Mouse (Mus musculus): ENCODE results near the gene Tmem102. TPM values are rescaled to one million over a fixed set of nuclear protein-coding genes. Genes with fewer than 3 reads are reported as not detected.
A peak's percentile ranks its signal among the peaks of the same experiment; 100 is the strongest.

Tmem102 gene
- total RNA-seq (2015) (not detected in 2 replicates), total RNA-seq (2017) (not detected in 2 replicates)

DNA sequence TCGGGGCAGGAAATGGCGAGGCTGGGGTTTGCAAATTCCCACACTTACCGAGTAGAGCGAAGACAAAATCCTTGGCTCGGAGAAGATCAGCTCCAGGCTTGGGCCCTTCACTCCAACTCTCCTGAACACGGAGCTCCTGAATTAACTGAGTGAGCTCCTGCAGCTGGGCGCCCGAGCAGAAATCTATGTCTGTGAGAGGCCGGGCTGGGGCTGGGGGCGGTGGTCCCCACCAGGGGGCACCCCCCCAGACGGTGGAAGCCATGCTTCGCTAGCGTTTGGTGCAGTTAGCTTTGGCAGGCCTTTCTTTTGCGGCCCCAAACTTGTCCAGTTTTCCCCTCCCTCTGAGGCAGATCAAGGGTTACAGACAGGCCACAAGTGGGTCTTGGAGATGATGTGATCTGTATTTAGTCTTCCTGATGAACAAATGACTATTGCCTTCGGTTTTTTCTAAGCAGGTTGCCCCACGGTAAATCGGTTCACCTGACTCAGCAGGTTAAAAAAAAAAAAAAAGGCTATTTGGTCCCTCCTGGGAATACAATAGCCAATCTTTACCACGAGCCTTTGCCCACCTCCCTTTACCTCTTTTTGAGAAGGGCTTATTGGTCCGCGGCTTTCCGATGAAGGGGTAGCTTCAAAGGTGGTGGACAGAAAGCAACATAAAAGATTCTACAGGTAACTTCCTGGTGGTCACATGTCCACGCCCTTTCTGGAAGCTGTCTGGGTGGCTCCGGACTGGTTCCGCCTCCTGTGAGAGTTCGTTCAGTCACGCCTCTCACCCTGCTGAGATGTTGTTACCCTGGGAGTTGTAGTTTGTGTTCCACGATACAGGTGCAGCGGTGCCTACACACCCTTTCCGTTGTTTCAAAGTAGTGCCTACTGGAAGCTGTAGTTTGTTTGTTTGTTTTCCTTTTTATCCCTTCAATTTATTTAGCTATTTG is at the start of gene Tmem102:
Gene Tmem102, minus strand, starts transcription at position 653 of the 938 bp plus-strand sequence.
- no peak for ATAC-seq (ENCODE audit: poor library complexity, severe bottlenecking)

DNA sequence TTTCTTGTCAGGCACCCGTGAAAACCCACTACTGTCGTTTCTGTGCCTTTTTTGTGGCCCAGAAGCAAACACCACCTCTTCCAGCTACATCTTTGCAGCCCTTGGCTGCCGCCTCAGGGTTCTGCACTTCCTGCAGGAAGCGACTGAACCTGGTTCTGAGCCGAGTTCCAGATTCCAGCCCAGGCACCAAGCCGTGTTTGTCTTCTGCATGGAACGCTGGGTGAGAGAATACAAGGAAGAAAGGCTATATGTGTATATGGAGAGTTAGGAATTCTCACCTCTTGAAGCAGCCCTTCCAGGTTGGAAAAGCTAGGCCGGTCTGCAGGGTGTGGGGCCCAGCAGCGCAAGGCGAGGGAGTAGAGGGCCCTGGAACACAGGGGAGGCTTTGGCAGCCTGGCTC is 49.3 kb upstream of the Tmem102 start:
- ATAC-seq (ENCODE audit: poor library complexity, severe bottlenecking): no peak

DNA sequence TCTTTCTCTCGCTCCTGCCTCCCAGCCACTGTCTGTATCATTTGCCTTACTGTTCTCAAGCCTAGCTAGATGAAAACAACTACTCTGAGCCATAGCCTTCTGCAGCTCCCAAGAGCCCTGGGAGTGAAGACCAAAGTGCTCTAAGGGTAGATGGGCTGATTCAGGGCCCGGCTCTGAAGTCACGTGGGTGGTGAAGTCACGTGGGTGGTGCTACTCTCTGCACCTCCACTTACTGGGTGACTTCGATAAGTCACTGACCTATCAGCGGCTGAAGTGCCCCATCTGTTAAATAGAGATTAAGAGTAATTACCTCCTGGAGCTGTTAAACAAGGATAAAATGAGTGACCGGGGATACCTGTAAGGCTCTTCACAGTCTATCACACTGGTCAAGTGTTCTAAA is 48.6 kb upstream of the Tmem102 start:
- ATAC-seq (ENCODE audit: poor library complexity, severe bottlenecking): peak; percentile 23

DNA sequence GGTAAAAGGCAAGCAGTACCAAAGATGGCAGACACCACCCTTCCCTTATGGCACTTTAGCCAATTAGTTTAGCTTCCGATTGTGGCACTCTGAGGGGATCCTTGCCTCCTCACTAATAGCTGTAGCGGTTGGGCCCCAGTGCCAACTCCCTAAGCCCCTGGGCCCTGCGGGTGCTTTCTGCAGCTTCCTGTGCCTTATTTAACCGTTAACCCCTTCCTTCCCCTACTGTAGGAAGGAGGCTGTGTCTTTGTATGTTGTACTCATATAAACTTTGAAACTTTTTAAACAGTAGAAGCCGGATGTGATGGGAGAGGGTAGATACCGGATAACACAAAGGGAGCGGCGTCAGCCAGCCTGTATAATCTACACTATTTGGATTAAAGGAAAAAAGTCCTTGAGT is 45.3 kb upstream of the Tmem102 start:
- no peak for ATAC-seq (ENCODE audit: poor library complexity, severe bottlenecking)

DNA sequence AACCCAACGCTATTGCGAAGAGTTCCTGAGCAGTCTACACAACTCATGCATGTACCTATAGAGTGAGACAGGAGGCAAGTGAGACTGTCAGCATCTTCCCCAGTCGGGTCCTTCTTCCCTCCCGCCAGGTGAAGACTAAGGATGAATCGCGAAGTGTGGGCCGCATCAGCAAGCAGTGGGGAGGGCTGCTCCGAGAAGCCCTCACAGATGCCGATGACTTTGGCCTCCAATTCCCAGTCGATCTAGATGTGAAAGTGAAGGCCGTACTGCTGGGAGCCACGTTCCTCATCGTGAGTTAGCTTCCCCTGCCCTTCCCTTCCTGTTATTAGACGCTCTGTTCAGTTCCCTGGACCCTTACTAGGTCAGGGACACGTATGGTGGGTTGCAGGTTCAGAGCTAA is 44.5 kb upstream of the Tmem102 start:
- ATAC-seq (ENCODE audit: poor library complexity, severe bottlenecking): no peak

DNA sequence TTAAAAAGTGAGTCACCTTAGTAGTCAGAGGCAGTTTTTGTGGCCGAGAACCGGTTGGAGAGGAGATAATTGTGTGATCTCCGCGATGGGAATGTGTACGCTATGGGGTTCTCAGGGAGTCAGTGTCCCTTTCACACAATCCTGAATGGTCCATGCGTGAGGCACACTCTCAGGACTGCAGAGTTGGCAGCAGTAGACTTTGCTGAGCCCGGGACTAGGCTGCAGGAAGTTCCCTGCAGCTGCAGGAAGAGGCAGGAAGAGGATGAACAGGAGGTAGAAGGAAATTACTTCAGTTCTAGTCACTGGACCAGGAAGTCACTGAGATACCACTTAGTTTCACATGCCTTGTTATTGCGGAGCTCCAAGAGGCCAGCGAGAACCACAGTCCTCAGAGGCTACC is 43.7 kb upstream of the Tmem102 start:
- ATAC-seq (ENCODE audit: poor library complexity, severe bottlenecking): 0 out of 2 replicates have a peak, but pooled peaks have one; percentile 16

DNA sequence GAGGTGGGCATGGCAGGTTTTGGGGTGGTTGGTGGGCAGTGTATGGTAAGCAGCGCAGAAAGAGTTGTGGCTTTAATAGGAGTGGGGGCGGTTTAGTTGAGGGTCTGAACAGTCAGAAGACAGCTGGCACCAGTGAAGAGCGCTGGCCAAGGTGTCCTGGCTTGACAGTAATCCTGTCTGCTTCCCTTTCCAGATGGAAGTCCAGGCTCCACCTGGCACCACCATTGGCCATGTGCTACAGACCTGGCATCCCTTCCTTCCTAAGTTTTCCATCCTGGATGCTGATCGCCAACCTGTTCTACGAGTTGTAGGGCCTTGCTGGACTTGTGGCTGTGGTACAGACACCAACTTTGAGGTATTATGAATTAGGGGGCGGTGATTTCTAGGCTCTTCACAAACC is 42.6 kb upstream of the Tmem102 start:
- ATAC-seq (ENCODE audit: poor library complexity, severe bottlenecking): no peak

DNA sequence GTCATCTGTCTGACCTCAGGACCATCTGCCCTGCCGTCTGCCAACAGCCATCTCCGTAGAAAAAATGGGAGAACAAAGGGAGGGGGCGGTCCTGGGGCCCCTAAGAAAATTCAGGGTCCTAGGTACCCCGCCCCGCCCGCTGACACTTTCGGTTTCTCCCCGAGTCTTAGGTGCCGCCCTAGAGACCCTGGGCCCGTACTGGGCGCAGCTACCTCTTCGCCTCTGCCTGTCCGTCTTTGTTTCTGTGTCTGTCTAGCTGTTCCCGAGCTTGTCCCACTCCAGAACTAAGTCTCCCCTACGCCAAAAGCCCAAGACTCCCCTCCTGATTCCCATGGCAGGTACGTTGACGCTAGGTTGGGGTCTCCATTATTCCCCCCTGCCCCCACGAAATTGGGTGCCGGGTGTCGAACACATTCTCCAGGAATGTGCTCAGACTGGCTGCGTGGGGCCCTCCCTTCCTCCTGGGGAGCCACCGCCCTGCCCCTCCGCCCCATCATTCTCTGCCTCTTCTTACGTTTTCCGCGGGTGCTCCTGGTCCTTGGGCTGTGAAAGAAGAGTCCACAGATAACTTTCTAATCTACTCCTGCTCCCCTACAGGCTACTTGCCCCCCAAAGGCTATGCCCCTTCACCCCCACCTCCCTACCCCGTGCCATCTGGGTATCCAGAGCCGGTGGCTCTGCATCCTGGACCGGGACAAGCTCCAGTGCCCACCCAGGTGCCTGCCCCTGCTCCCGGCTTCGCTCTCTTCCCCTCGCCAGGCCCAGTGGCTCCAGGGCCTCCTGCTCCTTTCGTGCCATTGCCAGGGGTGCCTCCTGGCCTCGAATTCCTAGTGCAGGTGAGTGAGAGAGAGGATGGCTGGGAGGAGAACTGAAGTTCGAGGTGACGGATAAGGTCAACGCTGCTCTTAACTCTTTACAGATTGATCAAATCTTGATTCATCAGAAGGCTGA is 41.6 kb upstream of the Tmem102 start:
- peak; percentile 19; the same call in 1 of the 2 replicates for ATAC-seq (ENCODE audit: poor library complexity, severe bottlenecking)

DNA sequence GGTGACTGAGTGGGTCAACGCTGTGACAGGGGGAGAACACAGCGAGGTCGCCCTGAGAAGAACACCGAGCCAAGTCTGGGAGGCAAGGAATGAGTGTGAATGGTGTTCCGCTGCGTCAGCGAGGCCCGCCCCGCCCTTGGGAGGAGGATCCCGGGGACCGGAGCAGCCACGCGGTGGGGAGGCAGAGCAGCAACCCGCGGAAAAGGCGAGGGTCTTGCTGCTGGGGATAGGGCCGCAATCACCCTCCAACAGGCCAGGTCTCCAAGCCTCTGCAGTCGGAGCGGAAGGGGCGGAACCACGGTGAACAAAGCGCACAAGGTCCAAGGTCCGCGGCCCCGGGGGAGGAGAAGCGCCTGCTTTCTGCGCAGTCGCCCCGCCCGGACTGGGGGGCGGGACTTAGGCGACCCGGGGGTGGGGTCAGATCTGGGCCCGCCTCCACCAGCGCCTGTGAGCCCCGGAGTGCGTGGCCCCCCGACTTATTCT is 40.8 kb upstream of the Tmem102 start, which contains the start of gene Plscr3:
Gene Plscr3, plus strand, starts transcription at position 179 of the 483 bp plus-strand sequence.
- ATAC-seq (ENCODE audit: poor library complexity, severe bottlenecking): peak; percentile 91

DNA sequence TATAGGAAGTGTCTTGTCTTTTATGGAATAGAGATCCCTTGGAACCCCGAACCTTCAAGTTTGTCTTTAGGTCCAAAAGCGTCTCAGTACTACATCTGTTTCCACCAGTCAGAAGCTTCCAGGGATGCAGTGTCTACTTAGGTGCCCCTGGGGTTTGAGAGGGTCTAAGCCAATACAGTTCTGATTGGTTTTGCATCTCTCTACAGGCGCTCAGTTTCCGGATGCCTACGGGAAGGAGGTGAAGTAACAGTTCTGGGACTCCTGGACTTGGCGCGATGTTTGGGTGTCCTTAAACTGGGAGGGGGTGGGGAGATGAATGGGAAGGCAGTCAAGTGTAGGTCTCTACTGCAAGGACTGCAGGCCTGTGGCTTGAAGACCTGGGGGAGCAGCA is 33.3 kb upstream of the Tmem102 start:
- ATAC-seq (ENCODE audit: poor library complexity, severe bottlenecking): peak; percentile 6; the same call in 1 of the 2 replicates

DNA sequence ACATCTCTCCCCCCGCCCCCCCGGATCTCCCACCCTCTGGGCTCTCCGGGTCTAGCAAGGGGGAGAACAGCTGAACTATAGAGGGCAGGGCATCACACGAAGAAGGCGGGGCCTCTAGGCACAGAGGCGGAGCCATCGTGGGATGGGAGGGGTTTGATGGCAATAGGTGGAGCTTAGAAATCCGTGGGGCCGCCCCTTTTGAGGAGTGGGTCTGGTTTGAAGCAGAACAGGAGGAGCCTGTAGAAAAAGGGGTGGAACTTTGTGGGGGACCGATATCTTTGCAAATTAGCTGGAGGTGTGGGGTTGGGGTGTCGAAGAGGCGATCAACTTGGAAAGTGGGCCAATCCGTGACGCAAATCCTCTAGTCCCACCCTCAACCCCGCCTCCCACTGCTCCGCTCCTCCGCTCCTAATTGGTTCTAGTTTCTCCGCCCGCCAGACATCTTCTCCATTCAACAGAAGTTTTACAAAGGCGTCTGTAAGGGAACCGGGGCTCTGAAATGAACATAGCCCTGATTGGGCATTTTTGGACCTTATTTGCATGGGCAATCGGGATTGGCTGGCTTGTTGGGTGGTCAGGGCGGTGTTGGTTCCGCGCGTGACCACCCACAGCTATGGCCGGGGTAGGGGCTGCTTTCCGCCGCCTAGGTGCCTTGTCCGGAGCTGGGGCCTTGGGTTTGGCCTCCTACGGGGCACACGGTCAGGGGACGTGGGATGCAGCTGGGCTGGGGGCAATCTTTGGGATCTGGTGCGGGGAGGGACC is 32.7 kb upstream of the Tmem102 start, which contains the start of gene Tmem256:
Gene Tmem256, plus strand, starts transcription at position 563 of the 762 bp plus-strand sequence.
- ATAC-seq (ENCODE audit: poor library complexity, severe bottlenecking): peak; percentile 87

DNA sequence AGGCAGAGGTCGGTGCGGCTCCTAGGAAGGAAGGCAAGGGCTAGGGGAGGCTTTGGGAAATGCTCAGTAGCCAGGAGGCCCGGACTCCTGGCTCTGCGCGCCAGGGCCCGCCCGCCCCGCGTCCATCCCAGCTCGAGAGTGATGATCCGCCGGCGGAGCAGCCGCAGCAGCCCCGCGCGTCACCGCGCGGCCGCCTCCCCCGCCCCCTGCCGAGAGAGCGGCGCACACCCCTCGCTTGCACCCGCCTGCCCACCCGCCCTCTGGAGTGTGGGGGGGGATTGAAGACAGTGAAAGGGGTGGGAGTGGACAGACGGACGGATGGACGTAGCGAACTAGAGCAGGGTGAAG is 32.2 kb upstream of the Tmem102 start, which contains the start of gene Nlgn2:
Gene Nlgn2, minus strand, starts transcription at position 181 of the 348 bp plus-strand sequence.
- ATAC-seq (ENCODE audit: poor library complexity, severe bottlenecking): peak; percentile 10; the same call in 1 of the 2 replicates

DNA sequence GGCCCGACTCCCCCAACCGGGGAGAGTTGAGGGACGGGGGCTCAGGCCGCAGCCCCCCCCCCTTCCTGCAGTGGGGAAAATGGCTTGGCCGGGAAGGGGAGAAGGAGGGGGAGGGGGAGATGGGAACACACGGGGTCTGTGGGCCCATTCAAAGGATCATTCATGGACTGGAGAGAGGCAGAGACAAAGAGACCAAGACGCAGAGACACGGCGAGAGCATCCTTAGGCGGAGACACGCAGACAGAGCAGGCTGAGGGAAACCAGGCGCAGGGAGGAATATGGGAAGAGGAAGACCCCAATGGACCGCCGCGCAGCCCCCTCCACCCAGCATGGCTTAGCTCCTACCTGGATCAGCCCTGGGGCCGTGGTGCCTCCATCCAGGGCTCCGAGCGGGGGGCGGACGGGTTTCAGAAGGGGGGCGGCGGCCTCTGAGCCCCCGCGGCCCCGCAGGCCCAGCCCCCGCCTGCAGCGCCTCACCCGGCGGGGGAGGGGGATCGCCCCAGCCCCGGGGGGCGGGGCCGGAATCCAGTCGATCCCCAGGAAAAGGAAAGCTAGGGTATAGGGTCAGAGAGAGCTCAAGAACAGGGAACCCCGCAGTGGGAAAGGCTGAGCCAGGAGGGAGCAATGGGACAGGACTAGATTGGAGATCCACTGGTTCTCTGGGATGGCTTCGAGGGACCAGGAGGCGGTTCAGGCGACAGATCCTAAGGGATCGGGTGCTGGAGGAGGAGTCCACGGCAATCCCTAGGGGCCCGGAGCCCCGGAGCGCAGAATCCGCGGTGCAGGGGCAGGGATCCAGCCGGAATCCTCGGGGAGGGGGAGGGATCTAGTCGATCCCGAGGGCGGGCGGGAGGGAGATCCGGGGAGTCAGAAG is 31.5 kb upstream of the Tmem102 start:
- ATAC-seq (ENCODE audit: poor library complexity, severe bottlenecking): no peak

DNA sequence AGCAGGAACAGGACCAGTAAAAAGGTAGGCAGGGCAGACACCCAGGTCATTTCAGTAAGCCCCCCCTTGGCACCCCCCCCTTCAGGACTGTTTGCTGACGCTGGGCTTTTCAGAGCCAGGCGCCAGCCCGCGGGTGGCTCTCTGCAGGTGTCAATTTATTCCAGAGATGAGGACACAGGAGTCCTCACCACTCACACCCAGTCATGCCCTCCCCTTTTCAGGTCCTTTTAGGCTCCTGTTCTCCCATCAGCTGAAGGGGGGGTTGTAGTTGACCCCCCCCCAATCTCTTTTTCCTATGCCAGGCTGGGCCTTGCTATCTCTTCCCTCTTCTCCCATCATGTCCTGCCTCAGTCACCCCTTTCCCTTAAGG is 30.5 kb upstream of the Tmem102 start:
- no peak for ATAC-seq (ENCODE audit: poor library complexity, severe bottlenecking)

DNA sequence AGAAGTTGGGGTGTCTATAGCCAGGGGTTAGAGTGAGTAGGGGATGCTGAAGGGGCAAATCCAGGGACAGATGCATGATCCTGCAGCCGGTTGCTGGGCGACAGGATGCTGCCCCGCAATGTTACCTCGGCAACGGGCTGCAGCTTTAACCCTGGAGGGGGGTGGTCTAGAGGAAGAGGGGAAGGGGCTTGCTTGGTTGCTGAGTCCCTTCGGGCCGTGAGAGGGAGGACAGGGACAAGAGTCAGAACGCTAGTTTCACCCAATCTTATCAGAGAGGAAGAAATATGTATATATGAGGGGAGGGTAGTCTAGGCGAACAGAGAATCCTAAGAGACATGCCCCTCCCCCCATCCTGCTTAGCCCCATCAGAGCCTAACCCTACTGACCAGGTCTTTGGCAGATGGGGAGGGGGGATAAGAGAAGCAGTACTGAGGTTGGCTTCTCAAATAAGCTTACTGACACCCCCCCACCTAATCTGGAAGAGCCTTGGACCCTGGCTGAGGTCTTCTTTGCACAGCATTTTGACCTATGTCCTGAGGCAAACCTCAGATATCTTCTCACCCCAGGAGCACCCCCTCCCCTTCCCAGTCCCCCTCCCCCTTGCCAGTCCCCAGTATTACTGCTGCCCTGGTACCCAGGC is 30.0 kb upstream of the Tmem102 start:
- no peak for ATAC-seq (ENCODE audit: poor library complexity, severe bottlenecking)

DNA sequence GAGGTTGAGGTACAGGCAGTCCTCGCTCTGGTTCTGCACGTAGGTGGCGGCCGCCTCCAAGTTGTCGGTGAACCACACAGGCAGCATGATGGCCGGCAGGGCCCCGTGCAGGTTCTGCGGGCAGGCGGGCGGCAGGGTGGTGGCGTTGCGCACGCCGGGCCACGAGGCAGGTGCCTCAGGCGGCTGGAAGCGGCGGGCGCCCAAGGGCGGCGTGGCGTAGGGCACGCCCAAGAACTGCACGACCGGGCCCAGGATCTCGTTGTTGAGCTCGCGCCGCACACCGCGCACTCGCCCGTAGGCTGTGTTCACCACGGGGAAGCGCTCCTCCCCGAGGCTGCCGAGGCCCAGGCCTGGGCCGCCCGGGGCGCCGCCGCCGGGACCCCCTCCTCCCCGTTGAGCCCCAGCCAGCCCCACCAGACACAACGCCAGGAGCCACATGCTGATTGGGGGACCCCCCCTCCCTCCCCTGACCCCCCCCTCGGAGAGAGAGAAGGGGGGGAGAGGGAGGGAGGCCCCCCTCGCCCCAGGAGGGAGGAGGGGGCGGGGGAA is 28.7 kb upstream of the Tmem102 start:
- ATAC-seq (ENCODE audit: poor library complexity, severe bottlenecking): peak; percentile 39

DNA sequence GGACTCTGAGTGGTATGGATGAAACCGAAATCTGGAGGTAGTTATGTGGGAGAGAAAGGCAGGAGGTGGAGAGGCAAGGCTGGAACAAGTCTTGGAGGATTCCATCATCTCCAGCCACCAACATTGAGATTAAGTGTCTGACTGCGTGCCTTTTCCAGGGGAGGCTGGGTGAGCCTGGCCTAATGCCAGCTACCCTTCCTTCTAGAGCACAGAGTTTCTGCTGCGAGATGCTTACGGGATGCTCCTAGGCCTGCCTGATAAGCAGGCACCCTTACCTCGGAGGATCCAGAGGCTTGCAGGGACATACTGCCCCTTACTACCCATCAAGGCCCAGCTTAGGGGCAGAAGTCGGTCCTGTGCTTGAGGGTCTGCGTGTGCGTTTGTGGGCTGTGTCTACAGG is 28.1 kb upstream of the Tmem102 start:
- no peak for ATAC-seq (ENCODE audit: poor library complexity, severe bottlenecking)

DNA sequence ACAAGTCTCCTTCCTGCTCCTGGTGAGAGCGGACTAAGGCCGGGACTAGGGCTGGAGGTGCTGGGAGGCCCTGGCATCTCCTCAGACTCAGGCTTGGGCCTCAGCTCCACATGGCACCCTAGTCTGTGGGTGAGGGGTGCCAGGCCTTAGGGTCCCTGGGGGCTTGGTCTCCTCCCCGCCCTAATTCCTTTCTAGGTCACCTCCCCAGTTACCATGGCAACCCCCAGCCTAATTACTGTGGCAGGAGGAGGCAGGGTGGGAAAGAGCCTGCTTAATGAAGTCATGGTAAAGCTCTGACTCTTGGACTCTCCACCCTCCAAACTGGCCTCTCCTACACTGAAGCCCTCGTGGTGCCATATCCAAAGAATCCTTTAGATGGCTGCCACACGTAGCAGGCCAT is 23.4 kb upstream of the Tmem102 start:
- no peak for ATAC-seq (ENCODE audit: poor library complexity, severe bottlenecking)

DNA sequence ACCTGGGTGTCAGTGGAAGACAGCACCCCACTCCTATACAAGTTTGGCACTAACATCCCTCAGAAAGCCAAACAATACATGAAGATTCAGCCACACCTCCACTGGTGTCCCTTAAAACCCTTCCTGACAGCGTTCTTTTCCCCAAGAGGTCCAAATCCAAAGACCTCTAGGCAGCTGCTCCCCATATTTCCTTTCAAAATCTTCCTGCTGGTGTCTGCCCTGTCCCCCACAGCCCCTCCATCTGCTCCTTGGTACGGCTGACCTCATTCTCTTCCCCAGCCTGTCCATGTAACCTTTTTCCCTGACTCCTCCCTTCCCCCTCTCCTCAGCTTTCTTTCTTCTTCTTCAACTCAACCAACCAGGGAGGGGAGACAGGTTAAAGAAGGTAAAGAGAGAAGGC is 18.0 kb upstream of the Tmem102 start:
- no peak for ATAC-seq (ENCODE audit: poor library complexity, severe bottlenecking)

Data from megakaryocyte, adult 5-6 weeks (primary cell).